Mouse (Mus musculus) neural tube, embryonic 11.5 days (tissue): ENCODE results near the gene Gp5. TPM values are rescaled to one million over a fixed set of nuclear protein-coding genes. Genes with fewer than 3 reads are reported as not detected.
A peak's percentile ranks its signal among the peaks of the same experiment; 100 is the strongest.

ENCODE experiments used
- ATAC-seq: fragments of 200-750 bp; cut with Nextera tagmentation; 2 replicates; pipeline ENCODE4 v1.8.0; 2017; ENCODE audit warnings: moderate number of reproducible peaks, mild to moderate bottlenecking, moderate TSS enrichment, moderate library complexity; ENCODE audit not compliant: insufficient read depth, low FRiP score, low TSS enrichment
- DNase-seq: peaks from one replicate; pipeline ENCODE4 v3.0.0-alpha.2; 2015; ENCODE audit warnings: low spot score
- H3K27ac ChIP-seq: fragments of 300-500 bp; sonication (generic); 2 replicates; pipeline ENCODE4 v1.5.1; 2014; ENCODE audit warnings: low read depth, mild to moderate bottlenecking, low read length
- H3K27me3 ChIP-seq: fragments of 300-500 bp; sonication (generic); 2 replicates; pipeline ENCODE4 v1.6.1; 2014; ENCODE audit warnings: mild to moderate bottlenecking, low read length, mixed read lengths; ENCODE audit not compliant: control insufficient read depth, insufficient read depth
- H3K36me3 ChIP-seq: fragments of 300-500 bp; sonication (generic); 2 replicates; pipeline ENCODE4 v1.6.1; 2014; ENCODE audit warnings: mild to moderate bottlenecking, low read length, moderate library complexity, mixed read lengths; ENCODE audit not compliant: control insufficient read depth, insufficient read depth
- H3K4me1 ChIP-seq: fragments of 300-500 bp; sonication (generic); 2 replicates; pipeline ENCODE4 v1.6.1; 2014; ENCODE audit warnings: low read length, mixed read lengths; ENCODE audit not compliant: control insufficient read depth, insufficient read depth
- H3K4me2 ChIP-seq: fragments of 300-500 bp; sonication (generic); 2 replicates; pipeline ENCODE4 v1.6.1; 2014; ENCODE audit warnings: low read depth, mild to moderate bottlenecking, moderate library complexity
- H3K4me3 ChIP-seq: fragments of 300-500 bp; sonication (generic); 2 replicates; pipeline ENCODE4 v1.5.1; 2014; ENCODE audit warnings: low read depth, low read length
- H3K9ac ChIP-seq: fragments of 300-500 bp; sonication (generic); 2 replicates; pipeline ENCODE4 v1.6.1; 2014; ENCODE audit warnings: mild to moderate bottlenecking, low read length
- H3K9me3 ChIP-seq: fragments of 300-500 bp; sonication (generic); 2 replicates; pipeline ENCODE4 v1.6.1; 2016; ENCODE audit warnings: low read length; ENCODE audit not compliant: control insufficient read depth
- WGBS: fragments of 180-500 bp; shearing (Covaris S2); extraction: QIAGEN DNeasy Blood & Tissue Kit; methylation state at CpG from one replicate; pipeline ENCODE4 v1.1.7; 2014; 5-methylcytosine and 5-hydroxymethylcytosine counted together
- polyA plus RNA-seq: library from polyadenylated mRNA; unstranded; fragments of >200 nt; fragmentation: Nextera tagmentation; extraction: Ambion mirVana; gene quantifications from 2 replicates; pipeline ENCODE4 v1.2.1, GENCODE M21; 2014

The Gp5 gene
- polyA plus RNA-seq, 1 experiment from 2014 or later, result 2.4 TPM

- no peak overlapping the region for H3K27ac ChIP-seq
- DNase-seq (no peak), ATAC-seq (no peak)
- H3K36me3 ChIP-seq, result no peaks in the 10 kb centered on the region
- H3K9ac ChIP-seq, result no peak overlapping the region
- no peak overlapping the region for H3K4me2 ChIP-seq
- 84% methylated on average over 4 of the region's 4 CpGs for WGBS
- no peak overlapping the region for H3K4me3 ChIP-seq
- H3K4me1 ChIP-seq, result peaks cover 16% of the 10 kb centered on the region
- peaks cover 46% of the 10 kb centered on the region for H3K27me3 ChIP-seq
- no peaks in the 10 kb centered on the region for H3K9me3 ChIP-seq
These were observed 4.5 kb downstream of the Gp5 start for GRCm38 (mm10) chr16:30306102-30306501.

- Histone ChIP-seq H3K27ac (no peak overlapping the region), H3K9ac (no peak overlapping the region), H3K4me1 (peaks cover 11% of the 10 kb centered on the region), H3K9me3 (no peaks in the 10 kb centered on the region), H3K4me3 (no peak overlapping the region), H3K27me3 (peaks cover 29% of the 10 kb centered on the region), H3K4me2 (no peak overlapping the region), H3K36me3 (no peaks in the 10 kb centered on the region)
- 81% methylated on average over 5 of the region's 5 CpGs for WGBS
- DNase-seq (no peak), ATAC-seq (no peak)
These were observed 6.3 kb downstream of the Gp5 start for GRCm38 (mm10) chr16:30304236-30304635.

GRCm38 (mm10) chr16:30303411-30303810 lies 7.2 kb downstream of the Gp5 start:
- peaks cover 20% of the 10 kb centered on the region for H3K27me3 ChIP-seq
- WGBS, result 76% methylated on average over 2 of the region's 2 CpGs
- H3K4me1 ChIP-seq, result peaks cover 4% of the 10 kb centered on the region
- H3K27ac ChIP-seq, result no peak overlapping the region
- DNase-seq (no peak), ATAC-seq (no peak)
- H3K9ac ChIP-seq, result no peak overlapping the region
- H3K4me2 ChIP-seq, result no peak overlapping the region
- no peaks in the 10 kb centered on the region for H3K9me3 ChIP-seq
- H3K4me3 ChIP-seq, result no peak overlapping the region
- H3K36me3 ChIP-seq, result no peaks in the 10 kb centered on the region

GRCm38 (mm10) chr16:30302686-30303085 lies 7.9 kb downstream of the Gp5 start:
- DNase-seq, result no peak
- no peak overlapping the region for H3K27ac ChIP-seq
- no peak for ATAC-seq
- H3K27me3 ChIP-seq, result peaks cover 13% of the 10 kb centered on the region
- no peaks in the 10 kb centered on the region for H3K36me3 ChIP-seq
- H3K9ac ChIP-seq, result no peak overlapping the region
- H3K4me2 ChIP-seq, result no peak overlapping the region
- H3K4me3 ChIP-seq, result no peak overlapping the region
- 76% methylated on average over 6 of the region's 6 CpGs for WGBS
- no peaks in the 10 kb centered on the region for H3K4me1 ChIP-seq
- H3K9me3 ChIP-seq, result no peaks in the 10 kb centered on the region

DNA sequence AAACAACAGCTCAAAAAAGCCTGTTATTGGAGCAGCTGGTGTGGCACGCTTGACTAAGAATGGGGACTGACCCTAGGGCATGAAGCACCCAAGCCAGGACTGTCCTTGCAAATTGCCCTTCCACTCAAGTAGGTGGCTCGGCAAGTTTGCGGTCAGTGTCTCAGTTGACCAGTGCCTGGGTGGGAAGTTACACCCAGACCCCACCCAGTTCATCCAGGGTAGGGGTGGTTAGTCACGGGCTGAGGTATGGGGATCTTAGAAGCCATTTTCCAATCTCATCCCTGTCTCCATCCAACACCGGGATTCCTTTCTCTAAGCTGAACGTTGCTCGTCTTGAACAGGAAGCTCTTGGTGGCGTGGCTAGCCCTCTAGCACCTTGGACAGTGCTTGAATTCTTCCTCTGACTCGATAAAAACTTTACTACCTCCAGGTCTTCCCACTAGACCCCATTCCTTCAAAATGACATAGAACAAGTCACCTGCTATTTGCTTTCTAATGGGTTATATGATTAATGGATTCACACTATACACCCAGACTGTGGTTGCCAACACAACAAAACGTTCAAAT lies 10.8 kb downstream of the Gp5 start:
- H3K27ac ChIP-seq, result no peak overlapping the region
- no peaks in the 10 kb centered on the region for H3K36me3 ChIP-seq
- no peaks in the 10 kb centered on the region for H3K9me3 ChIP-seq
- no peak overlapping the region for H3K4me3 ChIP-seq
- H3K4me1 ChIP-seq, result no peaks in the 10 kb centered on the region
- 75% methylated on average over 10 of the region's 10 CpGs for WGBS
- DNase-seq, result no peak
- H3K27me3 ChIP-seq, result no peaks in the 10 kb centered on the region
- ATAC-seq, result no peak
- no peak overlapping the region for H3K9ac ChIP-seq
- no peak overlapping the region for H3K4me2 ChIP-seq

- Histone ChIP-seq H3K9me3 (no peaks in the 10 kb centered on the region), H3K4me3 (no peak overlapping the region), H3K4me2 (no peak overlapping the region), H3K27me3 (no peaks in the 10 kb centered on the region), H3K4me1 (no peaks in the 10 kb centered on the region), H3K9ac (no peak overlapping the region), H3K36me3 (no peaks in the 10 kb centered on the region), H3K27ac (no peak overlapping the region)
- DNase-seq, result no peak
- 96% methylated on average over 7 of the region's 7 CpGs for WGBS
- ATAC-seq, result no peak
These were observed 13.1 kb downstream of the Gp5 start for GRCm38 (mm10) chr16:30297450-30297849.

- H3K27ac ChIP-seq, result no peak overlapping the region
- H3K9me3 ChIP-seq, result no peaks in the 10 kb centered on the region
- no peak for DNase-seq
- no peaks in the 10 kb centered on the region for H3K36me3 ChIP-seq
- no peaks in the 10 kb centered on the region for H3K27me3 ChIP-seq
- ATAC-seq, result no peak
- 88% methylated on average over 11 of the region's 11 CpGs for WGBS
- no peak overlapping the region for H3K9ac ChIP-seq
- no peak overlapping the region for H3K4me2 ChIP-seq
- no peaks in the 10 kb centered on the region for H3K4me1 ChIP-seq
- H3K4me3 ChIP-seq, result no peak overlapping the region
These were observed 13.8 kb downstream of the Gp5 start for GRCm38 (mm10) chr16:30296601-30297275.

DNA sequence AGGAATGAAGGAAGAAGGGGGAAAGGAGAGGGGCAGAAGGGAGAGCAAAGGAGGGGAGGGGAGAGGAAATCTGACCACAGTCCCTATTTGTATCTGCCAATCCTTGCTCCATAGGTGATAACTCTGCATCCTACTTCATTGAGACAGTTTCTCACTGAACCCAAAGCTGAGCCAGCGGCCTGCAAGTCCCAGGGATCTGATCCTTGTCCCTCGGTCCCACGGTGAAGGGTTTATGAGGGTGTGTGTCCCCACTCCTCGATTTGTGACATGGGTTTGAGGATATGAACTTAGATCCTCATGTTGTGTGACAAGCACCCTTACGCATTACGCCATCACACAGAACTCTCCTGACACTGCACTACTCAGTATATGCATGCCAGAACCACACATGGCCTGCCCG lies 15.5 kb downstream of the Gp5 start:
- H3K9me3 ChIP-seq, result no peaks in the 10 kb centered on the region
- no peaks in the 10 kb centered on the region for H3K4me1 ChIP-seq
- ATAC-seq (no peak), DNase-seq (no peak)
- H3K4me2 ChIP-seq, result no peak overlapping the region
- no peaks in the 10 kb centered on the region for H3K36me3 ChIP-seq
- H3K27me3 ChIP-seq, result peaks cover under 1% of the 10 kb centered on the region; the same call in 1 of the 2 replicates
- H3K4me3 ChIP-seq, result no peak overlapping the region
- 94% methylated on average over 7 of the region's 7 CpGs for WGBS
- no peak overlapping the region for H3K27ac ChIP-seq
- no peak overlapping the region for H3K9ac ChIP-seq

DNA sequence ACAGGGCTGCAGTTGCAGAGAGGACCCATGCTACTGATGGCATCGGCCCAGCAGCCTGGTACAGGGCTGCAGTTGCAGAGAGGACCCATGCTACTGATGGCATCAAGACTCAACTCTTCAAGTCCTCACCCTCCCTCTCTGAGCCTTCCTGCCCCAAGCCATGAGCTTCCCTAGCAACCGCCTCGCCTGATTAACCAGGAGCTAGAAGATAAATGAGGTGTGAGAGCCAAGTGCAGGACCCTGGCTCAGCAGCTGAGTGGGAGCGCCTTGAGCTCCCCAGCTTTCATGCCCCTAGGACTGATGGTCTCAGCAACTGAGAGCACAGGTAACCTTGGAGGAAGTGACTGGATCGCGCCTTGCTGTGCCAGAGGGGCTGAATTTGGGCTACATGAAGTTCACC lies 20.1 kb downstream of the Gp5 start:
- H3K27me3 ChIP-seq, result peaks cover 2% of the 10 kb centered on the region; the same call in 1 of the 2 replicates
- H3K9ac ChIP-seq, result no peak overlapping the region
- H3K36me3 ChIP-seq, result no peaks in the 10 kb centered on the region
- H3K9me3 ChIP-seq, result no peaks in the 10 kb centered on the region
- no peaks in the 10 kb centered on the region for H3K4me1 ChIP-seq
- H3K4me3 ChIP-seq, result no peak overlapping the region
- no peak for ATAC-seq
- H3K27ac ChIP-seq, result no peak overlapping the region
- 80% methylated on average over 6 of the region's 6 CpGs for WGBS
- DNase-seq, result peak; percentile 37
- H3K4me2 ChIP-seq, result no peak overlapping the region
